Mouse (Mus musculus): ENCODE results near the gene Thbd.

The Thbd gene

DNA sequence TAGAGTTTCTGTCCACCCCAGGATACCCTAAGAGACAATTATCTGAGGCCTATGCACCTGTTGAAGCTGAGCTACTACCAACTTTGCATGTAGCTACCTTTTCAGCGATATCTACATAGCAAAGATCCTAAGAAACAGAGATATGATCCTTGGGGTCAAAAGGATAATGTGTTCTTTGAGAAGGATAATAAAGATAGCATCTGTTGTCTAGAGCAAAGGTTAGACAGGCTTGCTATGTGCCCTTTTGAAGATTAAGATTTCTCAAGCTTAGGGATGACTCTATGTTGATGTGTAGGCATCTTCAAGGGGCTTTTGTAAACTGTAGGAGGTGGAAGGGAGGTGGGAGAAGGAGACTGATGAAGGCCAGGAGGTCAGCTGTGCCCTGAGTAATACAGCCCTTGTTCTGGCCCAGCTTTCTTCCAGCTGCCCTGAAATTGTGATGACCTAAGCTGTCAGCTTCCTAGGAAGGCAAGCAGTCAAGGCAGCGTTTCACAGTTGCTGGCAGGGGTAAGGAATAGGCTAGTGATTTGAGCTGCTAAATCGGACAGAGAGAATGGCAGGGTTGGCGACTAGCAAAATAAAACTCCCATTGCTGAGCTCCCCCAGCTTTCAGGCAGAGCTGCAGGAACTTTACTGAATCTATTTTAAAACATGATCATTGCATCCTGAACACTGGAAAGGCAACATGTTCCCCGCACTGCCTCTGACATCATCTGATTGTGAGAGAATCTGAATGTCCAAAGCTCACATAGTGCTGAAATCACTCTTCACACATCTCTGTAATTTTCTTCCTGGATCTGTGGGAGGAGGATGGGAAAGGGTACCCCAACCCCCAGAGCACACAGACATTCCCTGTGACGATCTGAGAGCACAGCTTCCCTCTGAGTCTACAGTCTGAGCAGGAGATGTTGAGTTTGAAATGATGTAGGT, 20.1 kb downstream of the Thbd start:
- DNase-seq (ENCODE audit: extremely low spot score) = no peak

DNA sequence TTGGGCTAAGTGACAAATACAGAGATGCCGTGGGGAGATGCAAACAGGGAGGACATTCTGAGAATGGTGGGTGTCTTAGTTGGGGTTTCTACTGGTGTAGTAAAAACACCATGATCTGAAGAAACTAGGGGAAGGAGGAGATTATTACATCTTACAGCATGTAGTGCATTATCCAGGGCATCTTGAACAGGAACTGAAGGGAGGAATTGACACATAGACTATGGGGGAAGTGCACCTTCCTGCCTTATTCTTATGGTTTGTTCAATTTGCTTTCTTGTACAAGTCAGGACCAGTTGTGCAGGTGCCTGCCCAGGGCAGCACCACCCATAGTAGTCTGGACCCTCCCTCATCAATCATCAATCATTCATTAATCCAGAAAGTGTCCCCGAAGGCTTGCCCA, 21.1 kb downstream of the Thbd start:
- DNase-seq (ENCODE audit: extremely low spot score) = no peak

DNA sequence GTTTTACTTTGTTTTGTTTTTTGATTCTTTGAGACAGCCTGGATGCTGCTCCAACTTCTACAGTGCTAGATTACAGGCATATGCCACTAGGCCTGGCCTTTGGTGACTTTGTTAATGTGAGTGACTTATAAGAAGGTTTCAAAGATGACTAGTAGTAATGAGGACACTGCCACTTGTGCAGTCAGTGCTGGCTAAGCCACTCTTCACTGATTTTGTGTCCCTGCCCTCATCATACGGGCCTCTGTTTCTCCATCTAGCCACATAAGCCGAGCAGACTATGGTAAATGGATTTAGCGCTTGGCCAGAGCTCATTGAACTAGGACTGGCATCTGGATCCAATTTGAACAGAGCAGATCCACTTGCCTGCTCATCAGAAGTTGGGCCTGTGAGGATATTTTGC, 21.5 kb downstream of the Thbd start:
- no peak for DNase-seq (ENCODE audit: extremely low spot score)

DNA sequence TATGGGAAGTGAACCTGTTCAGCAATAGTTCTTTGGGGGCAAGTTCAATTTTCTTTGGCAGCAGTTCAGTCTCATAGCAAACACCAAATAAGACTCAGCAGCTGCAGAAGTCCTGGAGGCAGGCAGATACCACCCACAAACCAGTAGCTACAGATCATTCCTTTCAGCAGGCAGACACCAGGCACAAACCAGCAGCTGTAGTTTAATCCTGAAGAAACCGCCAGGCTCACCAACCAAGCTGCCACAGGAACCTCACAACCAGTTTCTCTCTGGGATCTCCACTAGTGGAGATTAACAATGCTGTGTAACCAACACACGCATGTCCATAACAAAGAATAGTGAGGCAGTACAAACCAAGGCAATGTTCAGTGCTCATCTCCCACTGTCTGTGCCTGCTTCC, 26.9 kb downstream of the Thbd start:
- DNase-seq (ENCODE audit: extremely low spot score) = no peak

DNA sequence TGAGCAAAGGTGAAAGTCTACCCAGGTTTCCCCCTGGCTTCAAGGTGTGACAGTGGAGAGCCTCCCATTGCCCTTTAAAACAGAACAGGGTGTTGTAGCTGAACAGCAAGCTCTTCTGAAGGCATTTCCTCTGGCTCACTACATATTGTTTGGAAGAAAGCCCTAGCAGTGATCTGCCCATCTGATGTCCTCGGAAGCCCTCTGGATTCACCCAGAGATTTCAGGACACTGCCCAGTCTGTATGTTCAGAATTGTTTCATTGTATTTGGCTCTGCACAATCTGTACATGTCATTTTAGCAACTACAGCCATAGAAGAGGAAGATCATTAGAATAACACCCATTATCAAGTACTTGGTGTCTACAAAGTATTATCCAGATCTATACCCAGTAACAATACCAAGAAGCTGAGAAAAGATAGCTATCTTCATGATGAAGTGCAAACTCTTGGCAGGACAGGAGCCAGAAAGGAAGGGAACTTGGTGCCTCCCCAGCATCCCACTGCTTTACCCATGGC, 28.0 kb downstream of the Thbd start:
- DNase-seq (ENCODE audit: extremely low spot score) = no peak

DNA sequence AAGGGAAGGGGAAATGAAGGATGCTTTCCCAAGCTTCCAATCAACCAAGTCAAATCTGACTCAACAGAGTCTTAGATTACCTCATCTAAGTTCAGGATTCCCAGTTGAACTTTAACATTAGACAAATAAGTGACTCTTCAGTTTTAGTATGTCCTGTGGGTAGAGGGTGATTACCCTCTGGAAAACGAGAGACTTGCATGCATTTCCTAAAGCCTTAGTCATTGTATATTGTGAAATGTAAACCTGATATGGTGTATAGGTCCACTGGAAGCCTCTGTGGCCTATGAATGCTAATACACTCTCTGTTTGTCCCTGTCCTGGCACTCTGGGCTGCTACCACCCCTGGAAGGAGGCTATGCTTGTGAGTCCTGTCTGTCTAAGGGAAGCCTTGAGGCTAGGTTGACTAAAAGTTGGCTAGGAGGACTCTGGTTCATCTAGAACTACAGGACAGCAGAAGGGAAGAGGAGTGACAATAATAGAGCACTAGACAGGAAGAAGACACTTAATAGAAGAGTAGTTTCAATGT, 29.1 kb downstream of the Thbd start:
- no peak for DNase-seq (ENCODE audit: extremely low spot score)

DNA sequence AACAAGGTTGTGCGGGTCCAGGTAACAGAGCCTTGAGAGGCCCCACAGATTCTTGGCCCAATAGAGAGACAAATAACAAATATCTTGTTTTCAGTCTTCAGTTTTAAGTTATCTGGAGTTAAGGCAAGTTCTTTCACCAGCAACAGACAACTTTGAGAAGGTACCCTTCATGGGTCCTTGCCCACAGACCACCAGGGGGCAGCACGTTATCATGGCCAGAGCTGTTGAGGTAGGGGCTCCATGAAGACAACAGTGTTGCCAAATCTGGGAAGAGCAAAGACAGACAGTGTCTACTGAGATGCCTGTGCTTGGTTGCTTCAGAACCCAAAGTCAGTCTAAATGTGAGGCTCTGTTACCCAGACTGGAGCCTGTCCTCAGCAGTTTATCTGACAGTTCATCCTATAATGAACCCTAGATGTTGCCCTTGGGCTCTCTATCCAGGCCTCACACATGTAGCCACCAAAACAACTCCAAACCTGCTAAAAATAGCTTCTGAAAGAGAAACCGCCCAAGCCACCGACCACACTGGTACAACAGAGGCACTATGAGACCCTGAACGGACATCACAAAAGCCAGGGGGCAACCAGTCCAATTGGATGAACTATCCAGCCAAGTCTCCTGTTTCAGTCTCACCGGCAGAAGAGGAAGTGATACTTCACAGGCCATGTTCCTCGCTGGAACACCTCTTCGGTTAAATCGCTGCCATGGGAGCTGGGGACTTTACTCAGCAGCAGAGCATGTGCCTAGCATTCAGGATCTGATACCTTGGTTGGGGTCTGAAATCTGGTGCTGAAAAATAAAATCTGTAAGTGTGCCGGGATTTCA, 32.5 kb downstream of the Thbd start:
- peak; percentile 62 for DNase-seq (ENCODE audit: extremely low spot score)

DNA sequence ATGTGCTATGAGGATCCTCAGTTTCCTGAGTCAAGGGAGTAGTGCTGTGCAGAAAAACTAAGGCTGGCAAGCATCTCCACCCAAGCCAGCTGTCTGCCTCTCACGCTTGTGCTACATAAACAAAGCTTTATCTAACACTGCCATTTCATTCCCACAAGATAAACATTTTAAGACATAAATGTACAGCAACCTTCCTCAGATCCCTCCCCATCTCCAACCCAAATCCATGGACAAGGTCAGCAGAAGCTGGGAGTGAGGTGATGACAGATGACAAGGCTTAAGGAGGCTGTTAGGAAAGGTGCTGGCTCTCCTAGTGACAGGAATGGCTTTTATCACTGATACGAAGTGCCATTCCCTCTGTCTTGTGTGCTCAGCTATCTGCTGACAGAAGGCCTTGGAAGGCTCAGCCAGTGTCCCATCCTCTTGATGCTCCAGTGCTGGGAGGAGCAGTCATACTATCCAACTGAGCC, 34.4 kb downstream of the Thbd start:
- no peak for DNase-seq (ENCODE audit: extremely low spot score)

DNA sequence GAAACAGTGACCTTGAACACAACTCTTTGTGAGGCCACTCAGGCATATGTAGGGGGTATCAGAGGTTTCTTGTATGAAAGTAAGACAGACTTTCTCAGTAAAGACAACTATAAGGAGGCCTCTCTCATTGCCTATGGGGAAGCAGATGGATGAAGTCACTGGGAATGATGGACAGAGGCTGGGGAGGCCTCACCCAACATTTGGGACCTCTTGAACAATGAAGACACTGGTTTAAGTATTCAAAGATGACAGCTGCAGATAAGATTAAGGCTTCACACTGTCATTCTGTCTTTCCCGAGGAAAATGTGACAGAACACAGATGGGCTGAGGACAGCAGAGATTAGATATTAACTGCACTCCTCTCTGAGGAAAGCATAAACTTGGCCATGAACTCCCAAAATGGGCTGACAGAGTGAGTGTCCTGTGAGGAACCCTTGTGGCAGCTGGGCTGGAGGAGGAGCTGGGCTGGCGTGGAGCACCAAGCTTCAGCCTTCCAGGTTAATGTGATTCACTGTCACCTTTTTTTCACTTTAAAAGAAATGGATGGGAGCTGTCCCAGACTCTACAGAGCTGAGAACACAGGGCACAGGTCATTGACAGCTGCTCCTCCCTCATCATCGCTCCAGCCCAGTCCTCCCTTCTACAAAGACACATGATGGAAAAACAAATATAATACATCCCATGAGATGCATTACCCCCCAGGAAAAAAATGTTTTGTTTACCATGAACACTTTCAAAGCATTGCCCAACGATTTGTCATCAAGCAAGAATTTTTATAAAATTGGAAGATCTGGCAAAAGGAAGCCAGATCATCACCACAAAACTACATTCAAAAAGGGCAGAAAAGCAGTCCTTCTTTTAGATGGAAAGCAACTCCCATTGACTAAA, 36.0 kb downstream of the Thbd start:
- DNase-seq (ENCODE audit: extremely low spot score) = no peak

DNA sequence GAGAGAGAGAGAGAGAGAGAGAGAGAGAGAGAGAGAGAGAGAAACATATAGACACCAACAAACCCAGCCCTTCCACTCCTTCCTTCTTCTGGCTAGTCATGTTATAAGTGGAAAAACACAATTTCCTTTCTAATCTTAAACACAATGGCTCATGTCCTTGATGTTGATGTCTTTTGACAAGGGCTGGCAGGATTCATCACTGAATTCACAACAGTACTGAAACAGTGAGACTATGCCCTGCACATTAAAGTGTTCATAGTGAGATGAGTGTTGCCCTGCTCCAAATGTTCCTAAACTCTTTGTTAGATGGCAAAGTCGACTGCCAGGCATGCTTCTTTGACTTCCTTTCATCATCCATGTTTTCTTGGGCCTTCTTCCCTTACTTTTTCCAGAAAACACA, 42.8 kb downstream of the Thbd start:
- DNase-seq (ENCODE audit: extremely low spot score) = no peak

DNA sequence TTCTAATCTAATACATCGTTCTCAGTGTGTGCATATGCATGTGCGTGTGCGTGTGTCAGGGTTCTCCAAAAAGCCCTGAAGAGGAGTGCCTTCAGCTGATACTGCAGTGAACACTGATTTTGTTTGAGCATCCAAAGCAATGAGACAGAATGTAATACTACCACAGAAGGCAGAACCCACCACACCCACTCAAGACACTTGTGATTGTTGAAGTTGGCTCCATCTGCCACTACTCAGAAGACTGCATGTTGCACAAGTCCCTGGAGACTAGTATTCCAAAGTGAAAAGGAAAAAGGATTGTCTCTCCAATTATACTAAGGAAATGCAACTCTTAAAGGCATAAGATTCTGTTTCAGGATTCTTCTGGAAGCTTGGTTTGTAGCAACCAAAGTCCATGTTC, 43.5 kb downstream of the Thbd start:
- DNase-seq (ENCODE audit: extremely low spot score) = no peak

DNA sequence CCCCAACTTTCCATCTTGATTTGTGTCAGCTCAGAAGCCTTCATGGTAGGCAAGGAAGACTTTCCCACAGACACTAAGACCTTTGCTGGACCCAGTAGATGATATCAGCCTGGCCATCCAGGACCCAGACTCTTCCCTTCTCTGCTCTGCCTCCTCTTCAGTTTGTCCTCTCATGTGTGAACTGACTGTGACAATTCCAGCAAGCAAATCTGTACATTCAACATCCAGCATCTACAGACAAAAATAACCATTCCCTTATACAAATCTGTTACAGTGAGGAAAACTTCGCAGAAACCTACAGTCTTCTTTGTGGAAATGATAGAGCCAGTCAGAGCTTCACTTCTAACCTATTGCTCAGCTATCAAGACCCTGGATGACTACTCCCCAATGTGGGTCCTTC, 50.8 kb downstream of the Thbd start:
- DNase-seq (ENCODE audit: extremely low spot score) = no peak
